Mouse (Mus musculus) myocyte (in vitro differentiated cells): Measurements from ENCODE around the gene Plcg1. TPM values are rescaled to one million over a fixed set of nuclear protein-coding genes. Genes with fewer than 3 reads are reported as not detected.
A peak's percentile ranks its signal among the peaks of the same experiment; 100 is the strongest.

Experiments used
- H3K27me3 ChIP-seq: one replicate; pipeline ENCODE4 v1.6.1; 2011; ENCODE audit not compliant: control insufficient read depth, insufficient read depth, insufficient read length
- H3K36me3 ChIP-seq: one replicate; pipeline ENCODE4 v1.6.1; 2011; ENCODE audit not compliant: control insufficient read depth, insufficient read depth
- H3K4me2 ChIP-seq: one replicate; pipeline ENCODE4 v1.6.1; 2011; ENCODE audit warnings: low read depth, control low read depth
- H3K4me3 ChIP-seq: one replicate; pipeline ENCODE4 v1.5.1; 2011; ENCODE audit warnings: mild to moderate bottlenecking, control low read depth, moderate library complexity
- H3K79me2 ChIP-seq: one replicate; pipeline ENCODE4 v1.6.1; 2011; ENCODE audit not compliant: control insufficient read depth, insufficient read depth
- H3ac ChIP-seq: one replicate; pipeline ENCODE4 v1.6.1; 2011; ENCODE audit not compliant: control insufficient read depth, insufficient read length
- CEBPB ChIP-seq: IDR thresholded peaks from 2 replicates; pipeline ENCODE4 v1.6.1; 2011; ENCODE audit warnings: mild to moderate bottlenecking, moderate library complexity; ENCODE audit not compliant: poor library complexity, insufficient read depth, severe bottlenecking
- E2F4 ChIP-seq: IDR thresholded peaks from one replicate; pipeline ENCODE4 v1.6.1; 2011; ENCODE audit warnings: mild to moderate bottlenecking, control low read depth, moderate library complexity; ENCODE audit not compliant: insufficient read depth
- MAX ChIP-seq: IDR thresholded peaks from one replicate; pipeline ENCODE4 v1.6.1; 2011; ENCODE audit warnings: low read depth, mild to moderate bottlenecking, control low read depth
- MYOD1 ChIP-seq, 3 experiments: IDR thresholded peaks; one replicate each; pipeline ENCODE4 v1.6.1; 2011; ENCODE audit warnings: control low read depth in 2 of 3, low read depth in 2 of 3, mild to moderate bottlenecking in 2 of 3, moderate library complexity in 1 of 3; ENCODE audit not compliant: insufficient read length in 2 of 3, control insufficient read depth in 1 of 3
- MYOG ChIP-seq, 3 experiments: IDR thresholded peaks; one replicate each; pipeline ENCODE4 v1.6.1; 2011; ENCODE audit warnings: control low read depth in 2 of 3, low read depth in 2 of 3, mild to moderate bottlenecking in 2 of 3; ENCODE audit not compliant: insufficient read length in 2 of 3, control insufficient read depth in 1 of 3, insufficient read depth in 1 of 3
- POLR2A ChIP-seq: IDR thresholded peaks from one replicate; pipeline ENCODE4 v1.6.1; 2011; ENCODE audit warnings: low read depth, mild to moderate bottlenecking, control low read depth, moderate library complexity; ENCODE audit not compliant: insufficient read length
- POLR2AphosphoS2 ChIP-seq: IDR thresholded peaks from one replicate; pipeline ENCODE4 v1.6.1; 2011; ENCODE audit warnings: low read depth, control low read depth; ENCODE audit not compliant: insufficient read length
- REST ChIP-seq: IDR thresholded peaks from one replicate; pipeline ENCODE4 v1.6.1; 2011; ENCODE audit warnings: mild to moderate bottlenecking, control low read depth, moderate library complexity; ENCODE audit not compliant: insufficient read depth, insufficient read length
- SRF ChIP-seq: IDR thresholded peaks from one replicate; pipeline ENCODE4 v1.6.1; 2011; ENCODE audit warnings: low read depth; ENCODE audit not compliant: control insufficient read depth, insufficient read length
- TCF12 ChIP-seq: IDR thresholded peaks from one replicate; pipeline ENCODE4 v1.6.1; 2011; ENCODE audit warnings: mild to moderate bottlenecking, control low read depth; ENCODE audit not compliant: poor library complexity, insufficient read depth, severe bottlenecking
- TCF3 ChIP-seq: IDR thresholded peaks from one replicate; pipeline ENCODE4 v1.6.1; 2011; ENCODE audit warnings: low read depth, control low read depth; ENCODE audit not compliant: insufficient read length
- USF1 ChIP-seq: IDR thresholded peaks from one replicate; pipeline ENCODE4 v1.6.1; 2011; ENCODE audit warnings: low read depth, mild to moderate bottlenecking, control low read depth, moderate library complexity
- polyA plus RNA-seq: library from polyadenylated mRNA; unstranded; fragments of >200 nt; fragmentation: generic; extraction: Trizol; gene quantifications from one replicate; pipeline ENCODE4 v1.2.1, GENCODE M21; 2012; ENCODE audit warnings: missing spikeins

Plcg1 gene
- polyA plus RNA-seq, 1 experiment = 36.6 TPM

DNA sequence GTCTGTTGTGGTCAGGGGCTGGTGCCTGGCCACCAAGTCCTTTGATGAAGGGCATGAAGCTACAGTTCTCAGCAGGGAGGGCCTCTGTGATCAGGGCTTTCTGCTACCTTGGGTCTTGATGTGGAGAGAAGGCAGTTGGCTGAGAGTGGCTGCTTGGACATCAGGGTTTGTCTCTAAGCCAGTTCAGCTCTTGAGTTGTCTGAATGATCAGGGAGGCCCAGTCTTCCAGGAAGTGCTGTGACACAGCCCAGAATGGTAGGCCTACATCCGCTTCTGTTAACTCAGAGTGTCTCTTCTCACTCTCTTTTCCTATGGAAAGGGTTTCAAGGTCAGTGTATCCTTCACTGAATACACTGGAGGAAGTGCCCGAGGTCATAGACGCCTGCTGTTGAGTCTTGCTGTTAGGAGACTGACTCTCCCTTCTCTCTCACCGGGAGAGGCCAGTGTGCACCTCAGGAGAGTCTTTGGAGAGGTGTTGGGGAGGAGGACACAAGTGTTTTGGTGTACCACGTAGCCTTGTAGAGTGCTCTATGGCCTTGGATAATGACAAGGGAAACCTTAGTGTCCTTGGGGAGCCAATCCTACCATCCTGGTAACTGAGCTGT is 4.7 kb downstream of the Plcg1 start:
- Histone ChIP-seq H3K4me2 (no peak overlapping the region), H3K36me3 (no peaks in the 10 kb centered on the region), H3K79me2 (peaks cover 68% of the 10 kb centered on the region), H3K27me3 (no peaks in the 10 kb centered on the region), H3K4me3 (no peak overlapping the region), H3ac (no peak overlapping the region)
- TF ChIP-seq TCF12 = no peak
- TF ChIP-seq POLR2AphosphoS2 = no peak
- no peak for TF ChIP-seq REST
- no peak for TF ChIP-seq USF1
- TF ChIP-seq TCF3 = no peak
- TF ChIP-seq MYOG (IDR thresholded peaks at IDR 0.05; ENCODE audit: control insufficient read depth in 1 of 3, insufficient read depth in 1 of 3, insufficient read length in 2 of 3, low read depth in 2 of 3) = no peak
- no peak for TF ChIP-seq E2F4
- TF ChIP-seq MYOD1 (IDR thresholded peaks at IDR 0.05; ENCODE audit: control insufficient read depth in 1 of 3, insufficient read length in 2 of 3, low read depth in 2 of 3) = no peak
- no peak for TF ChIP-seq CEBPB
- no peak for TF ChIP-seq POLR2A
- no peak for TF ChIP-seq SRF
- no peak for TF ChIP-seq MAX

DNA sequence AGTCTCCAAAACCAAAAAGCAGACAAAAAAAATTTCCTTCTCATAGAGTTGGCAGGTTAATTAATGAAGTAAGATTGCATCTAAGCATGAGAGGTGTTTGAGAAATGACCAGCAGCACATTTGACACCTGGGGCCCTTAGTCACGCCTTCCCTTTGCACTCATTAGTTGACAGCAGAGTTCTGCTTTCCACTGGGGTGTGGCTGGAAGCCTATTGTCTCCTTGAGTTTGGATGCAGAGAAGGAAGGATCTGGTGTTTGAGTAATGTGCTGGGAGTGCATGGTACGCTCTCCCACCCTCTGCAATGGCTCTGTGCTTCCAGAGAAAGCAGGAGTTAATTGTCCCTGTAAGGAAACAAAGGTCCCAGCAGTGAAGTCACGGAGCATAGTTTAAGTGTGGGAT is 5.4 kb downstream of the Plcg1 start:
- no peak overlapping the region for H3K4me2 ChIP-seq
- H3K36me3 ChIP-seq = no peaks in the 10 kb centered on the region
- no peak overlapping the region for H3ac ChIP-seq
- H3K79me2 ChIP-seq = peaks cover 75% of the 10 kb centered on the region
- TF ChIP-seq USF1 = no peak
- no peak for TF ChIP-seq MAX
- TF ChIP-seq E2F4 = no peak
- TF ChIP-seq MYOG (IDR thresholded peaks at IDR 0.05; ENCODE audit: control insufficient read depth in 1 of 3, insufficient read depth in 1 of 3, insufficient read length in 2 of 3, low read depth in 2 of 3) = no peak
- TF ChIP-seq POLR2AphosphoS2 = no peak
- TF ChIP-seq MYOD1 (IDR thresholded peaks at IDR 0.05; ENCODE audit: control insufficient read depth in 1 of 3, insufficient read length in 2 of 3, low read depth in 2 of 3) = no peak
- no peak for TF ChIP-seq TCF3
- no peak for TF ChIP-seq CEBPB
- TF ChIP-seq SRF = no peak
- no peak for TF ChIP-seq TCF12
- TF ChIP-seq POLR2A = no peak
- no peak for TF ChIP-seq REST
- H3K27me3 ChIP-seq = no peaks in the 10 kb centered on the region
- H3K4me3 ChIP-seq = no peak overlapping the region

DNA sequence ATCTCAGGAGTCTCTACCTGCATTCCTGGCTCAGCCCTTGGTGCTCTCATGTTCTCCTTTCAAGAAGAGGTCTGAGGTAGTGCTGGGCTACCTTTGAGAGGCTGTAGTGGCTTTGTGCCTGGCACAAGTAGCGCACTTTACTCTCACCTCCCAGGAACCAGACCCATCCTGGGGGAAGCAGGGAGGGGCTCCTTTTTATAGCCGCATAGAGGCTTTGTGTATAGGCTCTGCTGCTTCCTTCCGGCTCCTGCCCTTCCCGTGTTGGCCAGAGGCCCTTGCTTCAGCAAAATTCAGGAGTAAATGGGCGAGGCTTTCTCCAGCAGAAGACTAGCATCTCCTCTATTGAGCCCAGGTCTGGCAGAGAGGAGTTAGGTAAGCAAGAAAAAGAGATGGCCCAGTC is 7.3 kb downstream of the Plcg1 start:
- H3K4me2 ChIP-seq = no peak overlapping the region
- H3K79me2 ChIP-seq = peaks cover 76% of the 10 kb centered on the region
- H3K4me3 ChIP-seq = no peak overlapping the region
- no peaks in the 10 kb centered on the region for H3K27me3 ChIP-seq
- no peaks in the 10 kb centered on the region for H3K36me3 ChIP-seq
- TF ChIP-seq POLR2AphosphoS2 = no peak
- no peak for TF ChIP-seq REST
- no peak for TF ChIP-seq MAX
- TF ChIP-seq TCF3 = no peak
- TF ChIP-seq E2F4 = no peak
- no peak overlapping the region for H3ac ChIP-seq

DNA sequence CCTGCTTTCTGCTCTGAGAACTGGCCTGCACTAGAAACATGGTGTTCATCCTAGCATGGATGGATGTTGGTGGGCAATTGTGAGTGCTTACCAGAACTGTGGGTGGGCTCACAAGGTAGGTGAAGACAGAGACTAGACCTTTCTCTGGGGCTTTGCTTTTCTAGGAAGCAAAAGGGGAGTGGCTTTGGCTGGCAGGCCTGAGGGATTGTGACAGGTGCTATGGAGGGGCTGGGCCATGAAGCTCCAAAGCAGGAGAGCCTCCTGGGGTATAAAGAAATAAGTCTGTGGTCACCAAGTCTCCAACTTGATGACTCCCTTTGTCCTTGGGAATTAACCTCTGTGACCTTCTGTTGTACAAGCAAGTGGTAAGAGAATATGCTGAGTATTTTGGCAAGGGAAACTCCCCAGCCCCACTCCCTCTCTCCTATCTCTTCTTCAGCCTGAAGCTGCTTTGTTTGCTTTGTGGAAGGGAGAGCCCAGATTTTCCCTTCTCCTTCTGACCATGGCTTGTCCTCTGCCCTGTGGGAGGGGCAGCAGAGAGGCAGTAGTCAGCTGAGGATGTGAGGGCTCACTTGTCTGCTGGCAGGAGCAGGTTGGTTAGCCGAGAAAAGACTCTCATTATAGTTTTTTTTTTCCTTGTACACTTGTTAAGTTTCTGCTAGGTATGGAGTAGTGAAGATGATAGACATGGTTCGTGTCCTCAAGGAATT is 8.7 kb downstream of the Plcg1 start:
- Histone ChIP-seq H3K4me3 (no peak overlapping the region), H3K36me3 (no peaks in the 10 kb centered on the region), H3ac (no peak overlapping the region), H3K27me3 (no peaks in the 10 kb centered on the region), H3K4me2 (peak overlapping the region; percentile 64), H3K79me2 (peaks cover 75% of the 10 kb centered on the region)
- TF ChIP-seq MAX = no peak
- TF ChIP-seq MYOG (IDR thresholded peaks at IDR 0.05; ENCODE audit: control insufficient read depth in 1 of 3, insufficient read depth in 1 of 3, insufficient read length in 2 of 3, low read depth in 2 of 3) = peak in 1 of 3 experiments; percentile 28
- no peak for TF ChIP-seq POLR2A
- TF ChIP-seq TCF3 = no peak
- no peak for TF ChIP-seq CEBPB
- TF ChIP-seq MYOD1 (IDR thresholded peaks at IDR 0.05; ENCODE audit: control insufficient read depth in 1 of 3, insufficient read length in 2 of 3, low read depth in 2 of 3) = peak; percentile 93 to 94 (median 94)
- no peak for TF ChIP-seq REST
- TF ChIP-seq TCF12 = peak; percentile 57

DNA sequence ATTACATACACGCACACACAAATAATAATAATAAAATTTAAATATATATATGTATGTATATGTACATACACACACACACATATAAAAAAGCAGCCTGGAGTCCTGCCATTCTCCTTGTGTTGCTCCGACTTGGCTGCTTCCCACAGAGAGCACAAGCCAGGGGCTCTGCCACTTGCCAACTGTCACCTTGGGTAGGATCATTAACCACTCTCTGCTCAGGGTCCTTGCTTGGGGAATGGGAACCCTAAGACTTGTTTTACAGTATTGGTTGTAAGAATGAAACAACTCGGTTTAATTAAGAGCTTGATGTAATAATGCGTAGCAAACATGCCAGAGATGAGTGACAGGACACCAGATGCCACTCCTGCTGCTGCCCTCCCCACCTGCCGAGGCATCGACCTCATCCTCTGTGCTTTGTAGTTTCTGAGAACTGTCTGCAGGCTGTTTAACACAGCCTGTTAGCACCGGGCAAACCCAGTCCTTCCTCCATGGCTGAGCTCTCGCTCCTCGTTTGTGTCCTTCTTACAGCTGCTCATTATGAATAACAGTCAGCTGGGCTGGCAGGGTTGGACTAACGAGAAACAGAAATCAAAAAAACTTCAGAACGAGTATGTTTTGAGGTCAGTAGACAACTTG is 9.5 kb downstream of the Plcg1 start:
- Histone ChIP-seq H3K36me3 (no peaks in the 10 kb centered on the region), H3K4me2 (peak overlapping the region; percentile 64), H3K79me2 (peaks cover 75% of the 10 kb centered on the region), H3ac (no peak overlapping the region), H3K27me3 (no peaks in the 10 kb centered on the region), H3K4me3 (no peak overlapping the region)
- TF ChIP-seq MYOG (IDR thresholded peaks at IDR 0.05; ENCODE audit: control insufficient read depth in 1 of 3, insufficient read depth in 1 of 3, insufficient read length in 2 of 3, low read depth in 2 of 3) = peak in 1 of 3 experiments; percentile 47
- TF ChIP-seq SRF = no peak
- TF ChIP-seq E2F4 = no peak
- TF ChIP-seq MYOD1 (IDR thresholded peaks at IDR 0.05; ENCODE audit: control insufficient read depth in 1 of 3, insufficient read length in 2 of 3, low read depth in 2 of 3) = peak in 2 of 3 experiments; percentile 63 to 82
- TF ChIP-seq TCF3 = no peak
